Mouse (Mus musculus): ENCODE results near the gene Eif4a1.
"Not testable (repeated sequence)": the region's sequence is repeated elsewhere in the genome, so short reads cannot be mapped to it uniquely, and the experiment has no call there.

The Eif4a1 gene

DNA sequence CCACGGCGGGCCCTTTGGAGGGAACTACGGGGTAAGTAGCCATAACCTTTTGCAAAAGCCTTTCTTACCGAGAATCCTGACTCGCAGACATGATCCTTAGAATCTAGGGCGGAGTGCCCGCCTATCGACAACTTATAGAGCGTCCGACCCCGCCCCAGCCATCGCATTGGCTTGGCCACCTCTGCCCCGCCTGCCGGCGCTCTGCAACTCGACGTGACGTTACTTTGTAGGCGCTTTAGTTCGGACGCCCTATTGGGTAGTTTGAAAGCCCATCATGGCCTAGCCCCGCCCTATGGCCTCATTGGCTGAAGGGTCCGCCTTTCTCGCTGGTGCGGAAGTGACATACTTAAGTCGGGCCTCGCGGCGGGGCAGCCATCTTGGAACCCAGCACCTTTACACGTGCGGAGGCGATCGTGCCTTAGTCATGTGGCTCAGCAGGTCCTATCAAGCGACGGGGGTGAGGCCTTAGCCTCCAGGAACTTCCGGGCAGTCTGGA is at the start of gene Eif4a1:
TSS of gene Eif4a1 (minus strand) at position 213 of the 496 bp plus-strand sequence.
- peak; percentile 100 for DNase-seq (ENCODE audit: low spot score)

DNA sequence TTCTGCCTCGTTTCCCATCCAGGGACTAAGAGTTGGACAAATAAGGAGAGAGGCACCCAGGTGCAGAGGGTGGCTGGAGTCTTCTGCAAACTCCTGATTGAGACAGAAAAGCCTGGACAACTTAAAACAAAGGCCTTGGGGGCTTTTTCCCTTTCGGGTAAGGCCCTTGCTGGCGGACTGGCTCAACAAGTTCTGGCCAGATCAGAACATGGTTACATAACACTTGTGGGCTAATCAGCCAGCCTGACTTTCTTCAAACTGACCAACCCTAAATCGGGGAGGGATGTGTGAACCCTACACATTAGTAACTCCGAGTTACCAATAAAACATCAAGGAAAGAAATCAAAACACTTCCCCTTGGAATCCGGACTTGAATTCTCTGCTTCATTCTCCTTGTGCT is 48.6 kb upstream of the Eif4a1 start:
- peak; percentile 51 for DNase-seq (ENCODE audit: low spot score)

DNA sequence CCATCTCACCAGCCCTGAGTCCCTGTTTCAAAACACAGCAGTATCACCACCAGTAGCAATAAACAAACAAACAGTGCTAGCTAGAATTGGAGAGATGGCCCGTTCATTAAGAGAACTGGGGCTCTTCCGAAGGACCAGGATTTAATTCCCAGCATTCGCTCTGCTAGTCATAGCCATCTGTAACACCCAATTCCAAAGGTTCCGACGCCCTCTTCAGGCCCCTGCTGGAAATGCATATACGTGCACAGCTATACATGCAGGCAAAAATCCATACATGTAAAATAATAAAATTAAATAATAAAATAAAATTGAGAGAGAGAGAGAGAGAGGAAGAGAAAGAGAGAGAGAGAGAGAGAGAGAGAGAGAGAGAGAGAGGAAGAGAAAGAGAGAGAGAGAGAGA is 47.2 kb upstream of the Eif4a1 start:
- no peak for DNase-seq (ENCODE audit: low spot score)

DNA sequence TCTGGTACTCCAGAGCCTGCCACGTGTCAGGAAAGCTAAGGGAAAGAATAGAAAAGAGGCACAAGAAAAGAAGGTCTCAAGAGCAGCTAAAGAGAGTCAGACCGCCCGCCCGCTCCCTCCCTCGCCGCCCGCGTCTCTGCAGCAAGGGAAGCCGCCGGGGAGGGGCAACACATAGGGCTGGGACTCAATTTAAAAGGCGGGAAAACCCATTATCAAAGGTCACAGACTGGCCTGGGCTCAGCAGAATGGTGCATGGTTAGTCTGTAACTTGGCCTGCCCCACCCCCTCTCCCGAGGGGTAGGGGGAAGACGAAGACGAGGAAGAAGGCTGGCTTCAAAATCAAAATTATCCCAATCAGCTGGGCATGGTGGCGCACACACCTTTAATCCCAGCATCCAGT is 46.4 kb upstream of the Eif4a1 start:
- DNase-seq (ENCODE audit: low spot score): no peak

DNA sequence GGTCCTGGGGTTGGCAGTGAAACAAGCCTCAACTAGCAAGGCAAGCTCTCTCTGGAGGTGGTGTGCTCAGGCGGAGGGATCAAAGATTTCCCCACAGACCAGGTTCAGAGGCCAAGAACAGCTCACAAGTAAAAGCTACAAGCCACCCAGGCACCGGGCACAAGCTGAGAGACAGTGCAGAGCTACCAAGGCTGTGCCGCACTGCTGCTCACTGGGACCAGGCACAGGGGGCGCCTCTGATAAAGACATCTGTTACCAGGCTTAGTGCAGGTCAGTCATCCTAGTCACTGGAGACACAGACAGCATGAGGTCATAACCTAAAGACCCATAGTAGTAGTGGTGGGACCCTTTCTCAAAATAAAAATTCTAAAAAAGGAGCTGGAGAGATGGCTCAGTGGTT is 44.7 kb upstream of the Eif4a1 start:
- no peak for DNase-seq (ENCODE audit: low spot score)

DNA sequence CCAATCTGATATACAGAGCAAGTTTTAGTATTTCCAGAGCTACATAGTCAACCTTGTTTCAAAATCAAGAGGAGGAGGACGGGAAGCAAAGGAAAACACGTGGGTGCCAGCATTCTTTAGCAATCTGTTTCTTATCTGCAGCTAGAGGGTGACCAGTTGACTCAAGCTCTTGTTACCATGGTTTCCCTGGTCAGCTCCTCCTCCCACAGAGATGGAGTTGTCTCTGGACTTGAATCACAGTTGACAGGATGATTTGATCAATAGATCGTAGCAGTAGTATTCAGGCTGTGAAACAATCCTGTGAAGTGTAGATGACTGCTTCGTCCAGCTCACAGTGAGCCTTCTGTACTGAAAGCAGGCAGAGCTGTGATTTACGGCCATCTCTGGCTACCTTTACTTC is 43.7 kb upstream of the Eif4a1 start:
- peak; percentile 71 for DNase-seq (ENCODE audit: low spot score)

DNA sequence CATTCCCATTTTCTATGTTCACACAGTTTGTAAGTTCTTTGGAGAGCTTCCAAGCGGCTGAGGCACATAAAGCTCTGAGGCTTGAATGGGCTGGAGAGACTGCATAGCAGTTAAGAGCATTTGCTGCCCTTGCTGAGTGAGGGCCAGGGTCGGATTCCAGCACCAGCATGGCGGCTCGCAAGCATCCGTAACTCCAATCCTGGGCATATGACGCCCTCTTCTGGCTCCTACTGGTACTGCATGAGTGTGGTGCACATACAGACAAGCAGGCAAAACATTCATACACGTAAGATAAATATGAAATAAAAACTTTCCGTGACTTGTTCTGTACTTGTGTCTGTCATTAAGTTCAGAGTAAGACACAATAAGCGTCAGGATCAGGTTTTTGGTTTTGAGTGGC is 43.3 kb upstream of the Eif4a1 start:
- DNase-seq (ENCODE audit: low spot score): peak; percentile 29

DNA sequence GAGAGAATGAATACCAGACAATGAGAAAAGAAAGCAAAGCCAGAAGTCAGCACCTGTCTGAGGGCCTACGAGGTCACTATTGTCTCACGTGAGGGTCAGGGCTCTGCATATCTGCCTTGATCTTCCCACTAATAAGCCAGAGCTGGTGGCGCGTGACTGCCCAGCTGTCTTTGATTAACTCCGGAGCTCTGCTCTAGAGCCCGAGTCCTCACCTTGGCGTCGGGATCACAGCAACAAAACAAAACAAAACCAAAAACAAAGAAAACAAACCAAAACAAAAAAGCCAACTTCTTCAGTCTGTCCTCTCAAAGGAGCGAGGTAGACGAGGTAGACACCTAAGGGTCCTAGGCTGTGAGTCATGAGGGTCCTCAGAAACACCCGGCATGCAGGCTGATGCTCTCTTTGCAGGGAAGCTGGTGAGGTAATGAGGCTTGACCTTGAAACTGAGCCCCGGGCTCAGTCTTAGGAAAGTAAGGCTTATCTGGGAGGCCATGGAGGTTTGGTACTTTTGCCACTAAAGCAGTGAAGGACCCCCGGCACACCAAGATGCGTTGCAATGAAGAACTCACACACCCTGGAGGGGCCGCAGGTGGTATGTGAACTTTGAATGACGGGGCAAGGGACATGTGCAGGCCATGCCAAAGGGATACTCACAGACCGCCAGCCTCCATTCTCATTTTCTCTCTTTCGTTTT is 42.6 kb upstream of the Eif4a1 start:
- DNase-seq (ENCODE audit: low spot score): no peak

DNA sequence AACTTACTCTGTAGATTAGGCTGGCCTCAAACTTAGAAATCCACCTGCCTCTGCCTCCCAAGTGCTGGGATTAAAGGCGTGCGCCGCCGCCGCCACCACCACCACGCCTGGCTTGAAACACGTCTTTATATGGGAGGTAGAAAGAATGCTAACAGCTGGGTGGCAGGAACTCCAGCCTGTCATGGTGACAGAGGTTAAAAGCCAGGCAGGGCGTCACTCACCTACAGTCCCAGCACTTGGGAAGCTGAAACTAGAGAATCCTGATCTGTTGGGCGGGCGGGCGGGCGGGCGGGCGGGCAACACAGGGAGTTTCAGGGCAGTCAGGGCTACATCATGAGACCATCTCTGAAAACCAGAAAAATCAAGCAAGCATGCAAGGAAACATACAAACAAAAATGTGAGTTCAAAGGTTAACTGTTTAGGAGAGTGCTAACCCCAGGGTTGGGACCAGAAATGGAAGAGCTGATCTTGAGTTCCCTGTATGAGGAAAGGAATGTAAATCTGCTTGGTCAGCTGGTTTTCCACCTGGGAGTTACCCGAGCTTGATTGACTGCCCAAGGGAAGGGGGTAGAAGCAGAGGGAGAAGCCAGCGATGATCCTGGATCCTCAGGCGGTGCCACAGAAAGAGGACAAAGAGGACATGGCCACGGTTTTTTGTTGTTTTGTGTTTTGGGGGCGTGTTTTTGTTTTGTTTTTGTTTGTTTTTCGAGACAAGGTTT is 40.9 kb upstream of the Eif4a1 start:
- no peak for DNase-seq (ENCODE audit: low spot score)

DNA sequence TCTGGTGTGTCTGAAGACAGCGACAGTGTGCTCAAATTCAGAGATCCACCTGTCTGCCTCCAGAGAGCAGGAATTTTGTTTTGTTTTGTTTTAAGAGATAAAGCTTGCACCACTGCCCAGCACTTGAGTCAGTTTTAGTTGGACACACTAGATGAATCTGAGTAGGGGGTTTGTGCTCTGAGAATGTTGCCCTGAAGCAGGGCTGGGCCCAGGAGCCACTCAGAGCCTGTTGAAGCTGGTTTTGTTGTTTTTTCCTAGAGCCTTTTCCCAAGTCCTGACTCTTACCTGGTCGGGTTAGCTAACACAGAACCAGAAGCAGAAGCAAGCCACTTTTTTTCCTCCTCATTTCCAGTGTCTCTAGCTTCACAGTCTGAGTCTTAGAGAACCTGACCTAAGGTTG is 38.9 kb upstream of the Eif4a1 start:
- DNase-seq (ENCODE audit: low spot score): no peak

DNA sequence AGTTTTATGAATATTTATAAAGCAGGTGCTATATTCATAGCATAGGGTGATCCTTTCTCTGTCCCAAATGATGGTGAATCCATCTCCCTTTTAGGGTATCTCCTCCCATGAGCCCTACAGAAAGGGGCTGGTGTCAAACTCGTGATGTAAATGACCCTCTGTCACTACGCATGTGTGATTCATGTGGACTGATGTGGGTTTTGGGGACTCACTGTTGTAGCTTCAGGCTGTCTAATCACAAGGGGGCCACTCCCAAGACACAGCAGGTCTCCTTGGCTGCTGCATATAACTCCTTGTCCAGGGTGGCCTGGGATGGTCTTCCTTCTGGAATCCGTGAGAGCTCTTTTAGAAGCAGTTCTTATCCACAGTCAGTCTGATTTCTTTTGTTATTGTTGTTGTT is 38.2 kb upstream of the Eif4a1 start:
- no peak for DNase-seq (ENCODE audit: low spot score)

DNA sequence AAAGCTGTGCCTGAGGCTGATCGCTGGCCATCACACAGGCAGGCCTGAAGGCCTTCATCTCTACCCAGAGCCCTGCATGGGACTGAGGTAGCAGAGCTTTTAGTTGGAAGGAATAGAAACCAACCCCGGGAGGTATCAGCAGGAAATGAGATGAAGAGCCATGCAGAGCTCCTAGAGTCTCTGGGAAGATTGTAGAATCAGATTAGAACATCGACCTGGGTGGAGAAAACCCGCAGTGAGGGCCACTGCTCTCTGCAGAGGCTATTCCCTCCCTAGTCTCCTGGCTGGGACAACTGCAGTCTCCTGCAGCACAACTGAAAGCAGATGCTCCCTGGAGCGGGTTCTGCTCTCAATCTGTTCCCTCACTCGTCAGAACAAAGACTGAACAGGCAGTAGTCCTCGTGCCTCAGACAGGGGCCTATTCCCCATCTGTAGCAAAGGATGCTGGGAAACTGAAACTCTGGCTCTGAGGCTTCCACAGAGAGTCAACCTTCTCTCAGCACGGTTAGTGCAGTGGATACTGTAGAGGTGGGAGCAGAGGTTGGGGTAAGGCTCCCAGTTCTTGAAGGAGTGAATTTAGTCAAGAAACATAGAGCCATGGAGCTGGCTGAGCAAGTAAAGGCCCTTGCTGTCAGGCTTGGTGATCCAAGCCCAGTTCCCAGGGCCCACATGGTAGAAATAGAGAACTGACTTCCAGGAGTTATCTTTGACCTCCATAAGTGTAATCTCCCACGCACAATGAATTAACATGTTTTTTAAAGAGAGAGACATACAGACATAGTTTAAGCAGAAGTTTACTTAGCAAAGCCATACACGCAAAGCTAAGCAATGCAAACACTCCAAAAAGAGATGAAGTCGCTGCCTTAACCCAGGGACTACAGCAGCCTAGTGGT is 37.6 kb upstream of the Eif4a1 start:
- DNase-seq (ENCODE audit: low spot score): no peak

DNA sequence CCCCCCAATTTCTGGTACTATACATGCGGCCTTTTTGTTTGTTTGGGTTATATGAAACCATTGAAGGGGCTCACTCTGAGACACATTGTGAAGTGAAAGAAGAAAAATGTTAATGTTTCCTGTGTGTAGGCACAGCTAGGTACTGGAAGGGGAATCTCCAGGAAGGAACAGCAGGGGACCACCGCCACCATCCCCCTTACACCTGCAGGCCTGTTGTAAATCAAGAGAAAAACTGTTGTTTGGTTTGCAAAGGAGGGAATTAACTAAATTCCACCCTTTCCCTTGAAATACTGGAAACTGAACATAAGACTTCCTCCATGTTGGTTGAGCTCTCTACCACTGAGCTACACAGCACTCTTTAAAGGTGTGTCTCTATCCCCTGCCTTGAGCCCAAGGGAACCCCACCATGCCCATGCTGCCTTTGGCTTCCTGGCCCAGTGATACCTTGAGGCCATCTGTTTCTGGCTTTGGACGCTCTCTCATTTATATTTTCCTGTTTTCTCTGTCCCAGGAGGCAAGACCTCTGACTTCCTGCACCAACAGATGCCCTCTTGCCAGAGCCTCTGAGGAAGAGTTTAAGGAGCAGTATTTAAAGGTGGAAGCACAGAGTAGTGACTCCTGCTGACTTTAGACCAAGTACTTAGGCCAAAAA is 36.5 kb upstream of the Eif4a1 start:
- no peak for DNase-seq (ENCODE audit: low spot score)

DNA sequence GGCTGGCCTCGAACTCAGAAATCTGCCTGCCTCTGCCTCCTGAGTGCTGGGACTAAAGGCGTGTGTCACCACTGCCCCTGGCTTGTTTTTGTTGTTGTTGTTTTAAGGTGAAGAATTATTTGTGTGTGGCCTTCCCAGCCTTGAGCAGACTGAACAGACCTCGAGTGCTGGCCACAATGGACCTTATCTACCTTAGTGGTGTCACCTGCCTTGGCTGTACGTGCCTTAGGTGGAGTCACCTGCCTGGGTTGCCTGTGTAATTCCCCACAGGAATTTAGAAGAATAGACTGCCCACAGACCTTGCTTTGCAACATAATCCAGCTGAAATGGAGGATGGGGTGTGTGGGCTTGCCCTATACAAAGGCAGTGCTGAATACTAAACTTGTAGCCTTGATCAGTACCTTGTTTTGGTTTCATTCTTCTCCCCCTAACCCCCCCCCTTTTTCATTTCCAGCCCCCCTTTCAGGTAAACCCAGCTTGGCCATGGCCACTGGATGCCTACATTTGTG is 35.7 kb upstream of the Eif4a1 start:
- DNase-seq (ENCODE audit: low spot score): no peak

DNA sequence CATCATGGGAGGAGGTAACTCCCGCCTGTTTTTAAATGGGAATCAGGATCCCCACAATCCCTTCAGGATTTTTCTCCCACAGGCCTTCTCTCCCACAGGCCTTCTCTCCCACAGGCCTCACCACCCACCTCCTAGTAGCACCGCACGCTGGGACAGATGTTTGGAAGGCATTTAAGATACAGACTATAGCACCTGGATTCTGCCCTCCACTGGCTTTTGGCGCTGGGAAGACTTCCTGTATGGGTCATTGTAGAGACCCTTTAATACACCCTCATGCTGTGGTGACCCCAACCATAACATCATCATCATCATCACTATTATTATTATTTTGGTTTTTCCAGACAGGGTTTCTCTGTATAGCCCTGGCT is 35.2 kb upstream of the Eif4a1 start:
- no peak for DNase-seq (ENCODE audit: low spot score)

DNA sequence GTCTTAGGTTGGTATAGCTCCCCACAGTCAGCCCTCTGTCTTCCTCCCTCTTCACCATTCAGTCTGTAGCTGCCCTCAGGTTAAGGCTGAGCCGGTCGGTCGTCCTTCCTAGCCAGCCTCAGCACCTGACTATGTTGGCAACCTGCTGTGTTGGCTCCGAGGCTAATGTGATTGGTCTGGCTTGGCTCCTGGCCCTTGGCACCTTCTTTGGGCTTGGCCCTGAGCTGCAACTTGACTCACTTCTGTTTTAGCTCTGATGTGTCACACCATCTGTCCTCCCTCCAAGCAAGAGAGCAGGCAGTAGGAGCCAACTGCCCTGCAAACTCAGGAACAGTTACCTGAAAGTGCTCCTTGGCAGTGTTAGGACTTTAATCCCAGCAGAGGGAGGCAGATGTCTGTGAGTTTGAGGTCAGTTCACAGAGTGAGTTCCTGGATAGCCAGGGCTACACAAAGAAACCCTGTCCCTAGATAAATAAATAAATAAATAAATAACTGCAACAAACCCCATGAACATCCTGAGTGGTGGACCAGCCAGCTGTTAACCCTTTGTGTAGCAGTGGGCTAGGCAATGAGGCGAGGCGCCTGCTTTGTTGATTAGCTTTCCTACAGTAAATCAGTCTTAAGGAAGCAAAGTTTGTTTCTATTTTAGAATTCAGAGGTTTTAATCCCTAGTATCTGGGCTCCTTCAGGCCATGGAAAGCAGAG is 34.7 kb upstream of the Eif4a1 start:
- peak; percentile 61 for DNase-seq (ENCODE audit: low spot score)

DNA sequence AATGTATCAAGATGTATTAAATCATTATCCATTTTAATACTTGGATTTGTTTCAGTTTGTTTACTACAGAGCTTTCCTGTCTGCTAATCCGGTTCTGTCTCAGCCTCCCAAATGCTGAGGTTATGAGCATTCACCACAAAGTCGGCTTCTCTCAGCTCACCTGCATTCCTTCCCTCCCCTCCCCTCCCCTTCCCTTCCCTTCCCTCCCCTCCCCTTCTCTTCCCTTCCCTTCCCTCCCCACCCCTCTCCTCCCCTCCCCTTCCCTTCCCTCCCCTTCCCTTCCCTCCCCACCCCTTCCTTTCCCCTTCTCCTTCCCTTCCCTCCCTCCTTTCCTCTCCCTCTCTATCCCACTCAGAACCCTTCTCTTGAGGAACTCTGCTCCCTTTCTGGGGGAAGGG is 32.4 kb upstream of the Eif4a1 start:
- DNase-seq (ENCODE audit: low spot score): no peak

DNA sequence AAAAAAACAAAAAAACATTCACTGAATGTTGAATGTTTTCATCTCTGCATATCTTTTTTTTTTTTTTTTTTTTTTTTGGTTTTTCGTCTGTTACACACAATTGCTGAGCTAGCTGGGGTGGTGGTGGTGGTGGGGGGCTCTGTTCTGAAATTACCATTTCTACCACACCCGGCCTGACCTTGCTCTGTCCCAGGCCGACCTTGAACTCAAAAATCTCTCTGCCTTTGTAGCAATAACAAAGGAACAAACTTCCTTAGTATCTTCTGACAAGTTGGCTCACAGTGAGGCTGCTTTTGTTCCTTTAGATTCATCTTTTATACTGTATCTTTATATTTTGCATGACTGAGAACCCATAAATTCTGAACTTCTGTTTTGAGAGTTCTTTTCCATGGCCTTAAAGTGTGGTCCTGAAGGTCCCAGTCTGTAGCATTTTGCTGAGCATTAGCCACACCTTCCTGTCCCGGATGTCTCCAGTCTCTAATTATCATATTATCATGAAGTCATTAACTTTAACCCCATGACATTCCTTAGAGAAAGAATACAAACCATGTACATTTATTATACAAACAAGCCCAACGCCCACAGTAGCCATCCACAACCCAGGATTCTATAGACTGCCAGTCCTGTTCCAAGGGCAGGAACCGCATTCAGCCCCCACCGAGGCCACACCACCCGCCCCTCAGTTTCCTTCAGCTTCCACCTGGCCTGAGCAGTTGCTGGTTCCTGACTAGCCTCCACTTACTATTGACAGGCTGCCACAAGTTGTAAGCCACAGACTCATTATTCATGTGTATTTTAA is 31.8 kb upstream of the Eif4a1 start:
- no peak for DNase-seq (ENCODE audit: low spot score)

DNA sequence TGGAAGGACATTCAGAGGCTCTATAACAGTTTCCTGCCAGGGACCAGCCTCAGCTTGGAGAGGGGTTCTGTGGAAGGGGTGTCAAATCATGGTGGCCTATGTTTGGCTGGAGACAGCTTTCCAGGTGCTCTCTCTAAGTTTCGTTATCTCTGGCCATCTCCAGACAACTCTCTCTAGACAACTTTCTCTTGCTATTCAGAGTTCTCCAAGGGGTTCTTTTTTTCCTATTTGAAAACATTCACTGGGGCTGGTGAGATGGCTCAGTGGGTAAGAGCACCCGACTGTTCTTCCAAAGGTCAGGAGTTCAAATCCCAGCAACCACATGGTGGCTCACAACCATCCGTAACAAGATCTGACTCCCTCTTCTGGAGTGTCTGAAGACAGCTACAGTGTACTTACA is 31.2 kb upstream of the Eif4a1 start:
- not testable (repeated sequence) for DNase-seq (ENCODE audit: low spot score)

DNA sequence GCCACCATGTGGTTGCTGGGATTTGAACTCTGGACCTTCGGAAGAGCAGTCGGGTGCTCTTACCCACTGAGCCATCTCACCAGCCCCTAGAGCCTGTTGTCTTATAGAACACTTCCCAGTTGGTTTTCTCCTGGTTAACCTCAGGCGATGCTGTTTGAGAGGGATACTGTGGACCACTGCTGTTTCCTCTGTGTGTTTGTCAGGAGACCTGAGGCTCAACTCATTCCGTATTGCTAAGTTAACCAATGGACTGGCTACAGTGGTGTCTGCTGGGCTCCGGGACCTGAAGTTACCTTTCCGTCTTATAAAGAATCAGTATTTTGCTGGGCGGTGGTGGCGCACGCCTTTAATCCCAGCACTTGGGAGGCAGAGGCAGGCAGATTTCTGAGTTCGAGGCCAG is 30.7 kb upstream of the Eif4a1 start:
- DNase-seq (ENCODE audit: low spot score): not testable (repeated sequence)

DNA sequence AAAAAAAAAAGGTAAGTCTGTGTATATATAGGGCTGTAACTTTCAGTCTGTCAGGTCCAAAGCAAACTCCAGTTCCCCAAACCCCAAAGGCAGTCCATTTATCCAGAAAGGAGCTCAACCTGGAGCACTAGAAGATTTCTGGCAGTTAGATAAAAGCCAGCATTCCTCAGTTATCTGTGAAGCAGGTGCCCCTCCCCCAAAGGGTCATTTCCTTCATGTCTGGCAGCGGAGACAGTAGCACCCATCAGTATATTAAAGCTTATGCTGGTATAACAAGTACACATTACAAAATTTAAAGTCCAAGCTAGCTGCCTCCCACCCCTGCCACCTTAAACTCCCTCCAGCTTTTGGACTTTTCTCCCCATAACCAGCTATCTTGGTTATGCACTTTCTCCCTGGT is 27.4 kb upstream of the Eif4a1 start:
- no peak for DNase-seq (ENCODE audit: low spot score)
